Mouse (Mus musculus) kidney, adult 2 months (tissue): ENCODE results near the gene Hint2.

Experiments
- CTCF ChIP-seq: fragments of 200-500 bp; conservative IDR thresholded peaks from 2 replicates; pipeline ENCODE4 v1.5.1; 2011; ENCODE audit warnings: low read depth, mild to moderate bottlenecking, control low read depth, low read length, moderate library complexity, mixed read lengths; ENCODE audit not compliant: insufficient read depth, insufficient read length
- POLR2A ChIP-seq: fragments of 200-500 bp; IDR thresholded peaks from one replicate; pipeline ENCODE4 v1.6.1; 2011; ENCODE audit warnings: low read depth, low read length, control low read depth

DNA sequence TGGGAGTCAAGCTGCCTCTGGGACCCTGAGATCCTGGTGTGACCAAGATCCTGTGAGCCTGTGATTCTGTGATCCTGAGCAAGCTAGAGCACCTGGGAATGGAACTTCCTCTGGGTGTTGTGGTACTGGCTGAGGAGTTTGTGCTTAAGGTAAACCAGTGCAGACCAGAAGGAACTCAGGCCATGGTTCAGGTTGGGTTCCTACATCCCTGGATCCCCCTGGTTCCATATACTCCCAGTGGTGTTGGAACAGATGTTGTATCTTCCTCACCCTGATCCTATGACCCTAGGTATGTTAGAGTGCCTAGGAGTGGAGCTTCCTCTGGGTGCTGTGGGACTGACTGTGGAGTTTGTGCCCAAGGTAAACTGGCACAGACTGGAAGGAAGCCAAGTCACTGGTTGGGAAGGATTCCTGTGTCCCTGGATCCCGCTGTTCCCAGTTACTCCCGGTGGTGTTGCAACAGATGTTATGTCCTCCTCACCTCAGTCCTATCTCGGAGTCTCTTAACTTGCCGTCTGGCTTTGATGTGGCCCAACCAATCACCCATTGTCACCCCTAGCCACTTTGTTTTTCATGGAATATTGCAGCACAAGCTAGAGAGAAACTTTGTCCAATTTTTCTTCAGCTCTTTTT lies 36.0 kb downstream of the Hint2 start:
- no peak for TF ChIP-seq POLR2A
- no peak for TF ChIP-seq CTCF
